Mouse (Mus musculus) splenic B cell, adult 2 months (primary cell): ENCODE results near the gene Tmem182.

Experiments
- DNase-seq: peaks from one replicate; pipeline ENCODE4 v3.0.0-alpha.2; 2011; ENCODE audit warnings: low read depth, low spot score
- H3K27me3 ChIP-seq: 2 replicates; pipeline ENCODE4 v1.6.1; 2012; ENCODE audit warnings: mild to moderate bottlenecking, low read length, moderate library complexity, mixed read lengths; ENCODE audit not compliant: control insufficient read depth, poor library complexity, insufficient read depth, severe bottlenecking
- H3K36me3 ChIP-seq: 2 replicates; pipeline ENCODE4 v1.6.1; 2012; ENCODE audit warnings: mild to moderate bottlenecking, low read length, moderate library complexity, mixed read lengths; ENCODE audit not compliant: control insufficient read depth, poor library complexity, insufficient read depth, severe bottlenecking

The Tmem182 gene

GRCm38 (mm10) chr1:40824936-40825335 lies 19.5 kb downstream of the Tmem182 start:
- DNase-seq, result no peak
- no peaks in the 10 kb centered on the region for H3K27me3 ChIP-seq
- H3K36me3 ChIP-seq, result no peaks in the 10 kb centered on the region

- Histone ChIP-seq H3K36me3 (no peaks in the 10 kb centered on the region), H3K27me3 (no peaks in the 10 kb centered on the region)
- no peak for DNase-seq
These were observed 20.4 kb downstream of the Tmem182 start for GRCm38 (mm10) chr1:40825826-40826225.

GRCm38 (mm10) chr1:40829213-40829914 lies 24.0 kb downstream of the Tmem182 start:
- DNase-seq, result no peak
- H3K36me3 ChIP-seq, result no peaks in the 10 kb centered on the region
- H3K27me3 ChIP-seq, result no peaks in the 10 kb centered on the region; the same call in 1 of the 2 replicates

DNA sequence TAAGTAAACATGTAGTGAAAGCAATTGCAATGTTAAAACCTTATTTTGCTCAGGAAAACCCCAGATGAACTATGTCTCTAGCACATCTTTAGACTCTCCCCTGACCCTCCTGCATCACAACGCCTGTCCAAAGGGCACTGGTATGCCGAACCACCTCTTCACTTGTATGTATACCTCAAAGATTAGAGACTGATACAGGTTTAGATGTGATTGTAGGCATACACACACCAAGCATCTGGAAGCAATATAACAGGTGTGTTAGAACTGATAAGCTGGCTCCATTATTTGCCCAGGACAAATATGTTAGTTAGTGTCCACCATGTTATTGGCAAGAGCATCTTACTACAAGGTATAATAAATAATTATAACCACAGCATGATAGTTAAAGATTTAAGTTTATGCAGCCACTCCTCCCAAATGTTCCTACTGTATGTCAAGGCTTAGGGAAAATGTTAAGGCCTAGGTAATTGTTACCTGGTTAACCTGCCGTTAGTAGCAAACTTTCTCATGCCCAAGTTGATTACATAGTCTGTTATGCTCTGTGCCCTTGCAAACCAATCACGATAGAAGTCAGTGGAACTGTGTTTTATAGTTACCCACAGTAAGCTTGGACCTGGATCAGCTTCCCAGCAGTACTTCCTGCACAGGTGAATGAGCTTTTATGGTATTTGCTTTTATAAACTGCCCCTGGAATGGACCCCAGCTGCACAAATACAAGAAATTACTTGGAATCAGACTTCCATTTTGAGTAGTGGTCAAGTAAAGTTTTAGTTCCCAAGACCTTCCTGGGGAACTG lies 25.5 kb downstream of the Tmem182 start:
- DNase-seq, result no peak
- H3K36me3 ChIP-seq, result no peaks in the 10 kb centered on the region
- no peaks in the 10 kb centered on the region; the same call in 1 of the 2 replicates for H3K27me3 ChIP-seq

GRCm38 (mm10) chr1:40835468-40835867 lies 30.1 kb downstream of the Tmem182 start:
- no peak for DNase-seq
- no peaks in the 10 kb centered on the region for H3K36me3 ChIP-seq
- no peaks in the 10 kb centered on the region; the same call in 1 of the 2 replicates for H3K27me3 ChIP-seq

DNA sequence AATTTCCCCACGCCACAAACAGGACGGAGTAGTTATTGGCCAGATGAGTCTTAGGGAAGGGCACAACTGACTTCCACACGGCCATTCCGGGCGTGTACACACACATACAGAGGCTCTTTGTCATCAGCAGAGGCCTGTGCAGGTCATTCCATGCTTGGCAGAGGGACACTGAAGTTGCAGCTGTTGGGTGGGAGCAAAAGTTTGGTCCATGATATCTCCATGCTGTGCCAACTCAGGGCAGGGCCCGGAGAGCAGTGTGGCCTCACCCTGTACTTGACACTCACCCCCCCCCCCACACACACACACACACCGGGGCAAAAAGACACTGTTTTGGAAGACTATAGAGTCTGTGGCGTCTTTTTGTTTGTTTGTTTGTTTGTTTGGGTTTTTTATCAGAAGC lies 35.2 kb downstream of the Tmem182 start:
- no peak for DNase-seq
- Histone ChIP-seq H3K36me3 (no peaks in the 10 kb centered on the region), H3K27me3 (no peaks in the 10 kb centered on the region)

DNA sequence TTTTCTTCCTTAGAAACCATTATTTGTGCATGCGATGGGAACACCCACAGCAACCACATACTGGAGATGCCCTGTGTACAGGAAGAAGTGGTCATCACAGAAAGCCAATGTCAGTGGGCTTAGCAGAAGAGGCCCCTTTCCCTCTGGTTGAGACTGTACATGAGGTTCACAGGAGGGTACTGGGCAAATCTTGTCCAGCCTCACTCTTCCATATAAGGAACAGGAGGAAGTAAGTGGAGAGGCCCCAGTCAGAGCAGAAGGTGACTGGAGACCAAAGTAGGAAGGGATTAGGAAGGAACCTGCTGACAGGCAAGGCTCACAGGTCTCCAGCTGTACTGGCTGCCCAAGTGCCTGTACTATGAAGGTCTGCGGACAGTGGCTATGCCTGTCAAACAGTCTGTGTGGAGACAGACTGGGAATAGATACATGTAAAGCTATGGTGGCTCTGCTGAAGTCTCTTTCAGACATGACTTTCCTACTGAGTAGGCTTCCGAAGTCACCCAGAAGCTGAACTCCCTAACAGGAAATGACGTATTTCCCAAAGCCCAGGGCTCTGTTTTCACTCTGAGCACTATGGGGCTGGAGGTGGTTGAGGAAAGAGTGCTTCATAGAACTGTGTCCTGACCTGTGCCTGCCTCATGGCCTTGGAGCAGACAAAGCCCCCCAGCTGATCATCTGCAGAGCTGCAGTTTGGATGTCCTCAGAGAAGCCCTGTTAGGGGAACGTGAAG lies 35.8 kb downstream of the Tmem182 start:
- DNase-seq, result no peak
- Histone ChIP-seq H3K36me3 (no peaks in the 10 kb centered on the region), H3K27me3 (no peaks in the 10 kb centered on the region)

DNA sequence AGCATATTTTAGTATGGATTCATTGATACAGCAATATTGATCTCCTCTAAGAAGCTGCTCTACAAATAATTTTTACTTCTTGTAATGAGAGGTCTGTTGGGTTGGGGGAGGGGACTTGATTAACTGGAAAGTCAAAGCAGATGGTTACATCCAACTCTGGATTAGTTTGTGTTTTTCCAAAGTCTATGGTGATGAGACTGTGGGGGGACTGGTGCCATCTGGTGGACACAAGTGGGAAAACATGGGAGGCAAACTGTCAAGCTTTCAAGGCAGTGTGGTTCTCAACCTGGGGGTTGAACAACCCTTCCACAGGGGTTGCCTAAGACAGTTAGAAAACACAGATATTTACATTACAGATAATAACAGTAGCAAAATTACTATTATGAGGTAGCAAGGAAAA lies 39.2 kb downstream of the Tmem182 start:
- peak; percentile 29 for DNase-seq
- Histone ChIP-seq H3K27me3 (no peaks in the 10 kb centered on the region), H3K36me3 (no peaks in the 10 kb centered on the region)

DNA sequence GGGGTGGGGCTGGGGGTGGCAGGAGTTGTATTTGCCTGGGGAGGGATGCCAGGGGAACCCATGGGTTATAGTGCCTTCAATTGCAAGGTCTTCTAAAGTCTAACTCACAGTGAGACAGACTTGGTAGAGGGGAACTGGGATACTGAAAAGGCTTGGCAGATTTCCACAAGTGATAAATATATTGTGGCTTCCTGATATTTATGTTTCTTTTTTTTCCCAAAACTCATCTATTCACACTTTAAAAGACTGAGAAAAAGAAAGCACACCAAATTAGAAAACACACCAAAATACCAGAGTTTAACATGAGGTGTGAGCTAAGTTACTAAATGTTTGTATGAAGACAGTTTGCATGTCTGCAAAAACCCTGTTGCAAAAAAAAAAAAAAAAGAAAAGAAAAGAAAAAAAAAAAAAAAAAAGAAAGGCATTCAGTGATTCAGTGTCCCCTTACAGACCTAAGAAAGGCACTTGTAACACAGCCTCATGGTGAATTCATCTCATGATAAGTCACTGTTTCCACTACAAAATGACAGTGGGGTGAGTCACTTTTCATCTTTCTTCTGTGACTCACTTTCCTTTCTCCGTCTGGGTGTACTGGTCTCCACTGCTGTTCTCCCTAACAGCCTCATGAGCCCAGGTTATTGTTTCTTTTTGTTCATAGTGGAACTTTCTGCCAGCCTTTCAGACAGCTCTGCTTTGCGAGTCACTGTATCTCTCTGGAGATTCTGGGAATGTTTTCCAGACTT lies 42.0 kb downstream of the Tmem182 start:
- no peaks in the 10 kb centered on the region for H3K36me3 ChIP-seq
- H3K27me3 ChIP-seq, result no peaks in the 10 kb centered on the region
- DNase-seq, result no peak

- no peak for DNase-seq
- H3K27me3 ChIP-seq, result no peaks in the 10 kb centered on the region
- no peaks in the 10 kb centered on the region for H3K36me3 ChIP-seq
These were observed 45.9 kb downstream of the Tmem182 start for GRCm38 (mm10) chr1:40851286-40851685.

- Histone ChIP-seq H3K27me3 (no peaks in the 10 kb centered on the region), H3K36me3 (no peaks in the 10 kb centered on the region)
- DNase-seq, result no peak
These were observed 49.9 kb downstream of the Tmem182 start for GRCm38 (mm10) chr1:40855268-40855667.

DNA sequence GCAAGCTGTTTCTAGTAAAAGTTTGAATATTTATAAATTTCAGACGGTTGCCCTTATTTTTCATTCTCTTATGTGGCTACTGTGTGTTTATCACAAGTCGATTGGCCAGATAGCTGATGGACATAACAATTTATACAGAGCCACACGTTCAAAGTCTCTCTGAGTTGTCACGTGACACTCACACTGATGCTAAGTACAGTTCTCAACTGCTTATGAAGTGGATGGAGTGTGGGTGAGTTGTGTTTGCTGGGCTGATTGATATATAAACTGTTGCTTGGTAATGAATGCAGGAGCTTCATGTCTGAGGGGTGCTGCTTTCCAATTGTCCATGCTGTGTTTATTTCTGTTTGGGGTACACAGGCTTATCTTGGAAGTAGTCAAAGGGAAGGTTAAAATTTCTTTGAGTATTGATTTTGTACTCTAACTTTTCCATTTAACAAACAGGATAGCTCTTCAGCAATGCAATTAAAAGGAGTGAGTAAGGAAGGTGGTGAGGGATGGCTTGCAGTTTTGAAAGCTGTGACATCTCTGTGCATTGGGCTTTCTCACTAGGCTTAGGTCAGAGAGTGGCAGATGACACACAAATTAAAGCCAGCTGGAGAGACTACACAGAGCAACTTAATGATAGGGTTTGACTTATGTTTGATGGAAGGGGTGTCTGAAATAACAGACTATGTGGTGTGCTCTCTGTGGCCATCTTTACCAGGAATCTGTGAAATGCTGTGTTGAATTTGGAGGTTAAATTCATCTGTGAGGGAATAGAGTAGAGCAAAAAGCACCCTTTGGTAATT lies 51.6 kb downstream of the Tmem182 start:
- Histone ChIP-seq H3K27me3 (no peaks in the 10 kb centered on the region), H3K36me3 (no peaks in the 10 kb centered on the region)
- DNase-seq, result no peak

DNA sequence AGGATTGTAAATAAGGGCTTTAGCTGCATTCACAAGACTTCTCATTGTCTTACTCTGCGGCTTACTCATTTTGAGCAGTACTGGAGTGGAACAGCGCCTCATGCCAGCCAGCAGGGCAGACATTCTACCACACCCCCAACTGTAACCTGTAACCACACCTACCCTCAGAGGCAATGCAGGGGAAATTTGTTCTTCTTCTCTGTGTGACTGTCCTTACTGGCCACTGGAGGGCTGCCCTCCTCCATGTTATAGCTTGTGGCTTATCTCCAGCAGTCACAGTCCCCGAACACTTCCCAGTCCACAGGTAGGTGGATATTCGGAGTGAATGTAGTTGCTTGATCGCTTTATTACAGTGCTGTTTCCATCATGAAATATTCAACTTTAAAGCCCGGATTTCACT lies 59.6 kb downstream of the Tmem182 start:
- Histone ChIP-seq H3K27me3 (no peaks in the 10 kb centered on the region), H3K36me3 (no peaks in the 10 kb centered on the region)
- DNase-seq, result no peak

DNA sequence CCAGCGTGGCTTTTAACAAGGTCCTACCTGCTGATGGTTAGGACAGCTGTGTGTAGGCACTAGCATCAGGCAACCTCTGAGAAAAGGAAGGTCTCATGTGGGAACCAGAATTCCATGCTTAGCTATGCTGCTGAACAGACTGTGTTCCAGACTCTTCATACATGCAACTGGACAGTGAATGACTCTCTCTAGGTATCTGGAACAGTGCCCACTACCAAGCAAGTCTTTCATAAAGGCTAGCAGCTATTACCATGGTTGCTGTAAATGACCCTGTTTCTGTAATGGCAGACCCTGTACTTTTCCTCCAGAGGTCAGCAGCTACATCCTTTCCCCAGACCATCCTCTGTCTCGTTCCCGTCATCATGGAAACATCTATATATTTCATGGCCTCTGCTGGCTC lies 61.7 kb downstream of the Tmem182 start:
- DNase-seq, result no peak
- H3K36me3 ChIP-seq, result no peaks in the 10 kb centered on the region
- H3K27me3 ChIP-seq, result no peaks in the 10 kb centered on the region
